Mouse (Mus musculus) heart, postnatal 0 days (tissue): Measurements from ENCODE around the gene Gm11127. TPM values are rescaled to one million over a fixed set of nuclear protein-coding genes. Genes with fewer than 3 reads are reported as not detected.
A peak's percentile ranks its signal among the peaks of the same experiment; 100 is the strongest.

Experiments used
- ATAC-seq: fragments of 200-750 bp; cut with Nextera tagmentation; 2 replicates; pipeline ENCODE4 v1.8.0; 2017; ENCODE audit warnings: low read depth, moderate number of reproducible peaks, moderate library complexity; ENCODE audit not compliant: insufficient read depth
- DNase-seq: peaks from one replicate; pipeline ENCODE4 v3.0.0-alpha.2; 2016; ENCODE audit warnings: low spot score
- H3K27ac ChIP-seq: fragments of 300-500 bp; sonication (generic); 2 replicates; pipeline ENCODE4 v1.5.1; 2014; ENCODE audit warnings: low read depth, mild to moderate bottlenecking
- H3K27me3 ChIP-seq: fragments of 300-500 bp; sonication (generic); 2 replicates; pipeline ENCODE4 v1.6.1; 2014; ENCODE audit warnings: low read length, mixed read lengths; ENCODE audit not compliant: control insufficient read depth, insufficient read depth
- H3K36me3 ChIP-seq: fragments of 300-500 bp; sonication (generic); replicated peaks from 2 replicates; pipeline ENCODE4 v1.6.1; 2014; ENCODE audit warnings: low read length, mixed read lengths; ENCODE audit not compliant: control insufficient read depth, insufficient read depth
- H3K4me1 ChIP-seq: fragments of 300-500 bp; sonication (generic); 2 replicates; pipeline ENCODE4 v1.6.1; 2014; ENCODE audit warnings: antibody characterized with exemption; ENCODE audit not compliant: control insufficient read depth, insufficient read depth
- H3K4me2 ChIP-seq: fragments of 300-500 bp; sonication (generic); 2 replicates; pipeline ENCODE4 v1.6.1; 2014; ENCODE audit warnings: low read depth, mild to moderate bottlenecking, low read length, moderate library complexity
- H3K4me3 ChIP-seq: fragments of 300-500 bp; sonication (generic); 2 replicates; pipeline ENCODE4 v1.5.1; 2014; ENCODE audit warnings: low read depth, low read length
- H3K9ac ChIP-seq: fragments of 300-500 bp; sonication (generic); replicated peaks from 2 replicates; pipeline ENCODE4 v1.6.1; 2014; ENCODE audit warnings: low read depth, low read length, mixed read lengths
- H3K9me3 ChIP-seq: fragments of 300-500 bp; sonication (generic); replicated peaks from 2 replicates; pipeline ENCODE4 v1.6.1; 2016; ENCODE audit warnings: low read length; ENCODE audit not compliant: control insufficient read depth
- CTCF ChIP-seq: IDR thresholded peaks from 2 replicates; pipeline ENCODE4 v1.5.1; 2016; ENCODE audit warnings: antibody characterized with exemption, control low read depth, low read depth
- EP300 ChIP-seq: IDR thresholded peaks from 2 replicates; pipeline ENCODE4 v1.6.1; 2016; ENCODE audit warnings: antibody characterized with exemption, low read depth
- WGBS: fragments of 180-500 bp; shearing (Covaris S2); extraction: QIAGEN DNeasy Blood & Tissue Kit; methylation state at CpG from one replicate; pipeline ENCODE4 v1.1.7; 2014; 5-methylcytosine and 5-hydroxymethylcytosine counted together
- polyA plus RNA-seq: library from polyadenylated mRNA; unstranded; fragments of >200 nt; fragmentation: Nextera tagmentation; extraction: Ambion mirVana; gene quantifications from 2 replicates; pipeline ENCODE4 v1.2.1, GENCODE M21; 2015
- total RNA-seq: library from RNA; depleted of rRNA; stranded (reverse); fragments of >200 nt; gene quantifications from 2 replicates; pipeline ENCODE4 v1.2.3, GENCODE M21; 2014; ENCODE audit warnings: low replicate concordance

The Gm11127 gene
- total and polyA plus RNA-seq, 2 experiments from 2014 or later = not detected

- Histone ChIP-seq H3K27ac (no peak overlapping the region), H3K4me1 (peaks cover 3% of the 10 kb centered on the region), H3K4me2 (no peak overlapping the region), H3K9me3 (no peaks in the 10 kb centered on the region), H3K4me3 (no peak overlapping the region), H3K36me3 (no peaks in the 10 kb centered on the region), H3K9ac (no peak overlapping the region), H3K27me3 (no peaks in the 10 kb centered on the region)
- TF ChIP-seq EP300 (no peak), CTCF (no peak)
- 58% methylated on average over 4 of the region's 4 CpGs for WGBS
- ATAC-seq = no peak
- no peak for DNase-seq
Measured at GRCm38 (mm10) chr17:36025901-36026300, 32.3 kb downstream of the Gm11127 start.

- WGBS = 38% methylated on average over 5 of the region's 5 CpGs
- Histone ChIP-seq H3K4me3 (no peak overlapping the region), H3K4me1 (peaks cover 3% of the 10 kb centered on the region), H3K4me2 (no peak overlapping the region), H3K9ac (no peak overlapping the region), H3K27ac (no peak overlapping the region), H3K36me3 (no peaks in the 10 kb centered on the region), H3K27me3 (no peaks in the 10 kb centered on the region), H3K9me3 (no peaks in the 10 kb centered on the region)
- no peak for ATAC-seq
- DNase-seq = no peak
- TF ChIP-seq EP300 = no peak
- no peak for TF ChIP-seq CTCF
Measured at GRCm38 (mm10) chr17:36025197-36025596, 33.0 kb downstream of the Gm11127 start.

- WGBS = 55% methylated on average over 9 of the region's 9 CpGs
- no peaks in the 10 kb centered on the region for H3K36me3 ChIP-seq
- peak; percentile 55 for DNase-seq
- peak overlapping the region; percentile 5; the same call in 1 of the 2 replicates for H3K4me2 ChIP-seq
- H3K9me3 ChIP-seq = no peaks in the 10 kb centered on the region
- peaks cover 3% of the 10 kb centered on the region for H3K4me1 ChIP-seq
- H3K9ac ChIP-seq = no peak overlapping the region
- peak; percentile 11; the same call in 1 of the 2 replicates for ATAC-seq
- H3K4me3 ChIP-seq = no peak overlapping the region
- no peaks in the 10 kb centered on the region for H3K27me3 ChIP-seq
- H3K27ac ChIP-seq = peak overlapping the region; percentile 70
- TF ChIP-seq EP300 (peak; percentile 52; the same call in 1 of the 2 replicates), CTCF (no peak)
Measured at GRCm38 (mm10) chr17:36023710-36024654, 34.2 kb downstream of the Gm11127 start.

GRCm38 (mm10) chr17:36022922-36023321, 35.2 kb downstream of the Gm11127 start:
- no peaks in the 10 kb centered on the region for H3K27me3 ChIP-seq
- WGBS = 89% methylated on average over 6 of the region's 6 CpGs
- H3K9ac ChIP-seq = no peak overlapping the region
- H3K27ac ChIP-seq = peak overlapping the region; percentile 70
- TF ChIP-seq EP300 (no peak), CTCF (no peak)
- DNase-seq (no peak), ATAC-seq (no peak)
- no peak overlapping the region for H3K4me3 ChIP-seq
- H3K4me1 ChIP-seq = peaks cover 3% of the 10 kb centered on the region
- no peak overlapping the region for H3K4me2 ChIP-seq
- no peaks in the 10 kb centered on the region for H3K36me3 ChIP-seq
- H3K9me3 ChIP-seq = no peaks in the 10 kb centered on the region

GRCm38 (mm10) chr17:36022098-36022497, 36.1 kb downstream of the Gm11127 start:
- no peak for ATAC-seq
- H3K9ac ChIP-seq = no peak overlapping the region

More at GRCm38 (mm10) chr17:36022098-36022497, 36.1 kb downstream of the Gm11127 start:
- Histone ChIP-seq H3K4me1 (peaks cover 3% of the 10 kb centered on the region), H3K27me3 (no peaks in the 10 kb centered on the region), H3K4me3 (no peak overlapping the region), H3K4me2 (no peak overlapping the region), H3K9me3 (no peaks in the 10 kb centered on the region), H3K27ac (no peak overlapping the region), H3K36me3 (no peaks in the 10 kb centered on the region)
- no peak for DNase-seq
- WGBS = 94% methylated on average over 9 of the region's 9 CpGs
- no peak for TF ChIP-seq EP300
- TF ChIP-seq CTCF = no peak
